16 mouse cellular contexts compared by ENCODE assay signal in genomic region chr13:26356341-26356740, GRCm38 (mm10).
A peak's percentile ranks its signal among the peaks of the same experiment; 100 is the strongest.
DNase-seq lines count a peak whose midpoint lies in the region; ATAC-seq and TF ChIP-seq lines count a peak whose summit lies in the region.
"Had no signal": no experiment of that assay in that cellular context is flagged by ENCODE, and none has a peak within 500 bp of the region (broad histone marks: within the 10 kb centered on the region; RNA-seq: fewer than 3 reads in every experiment).

No protein-coding gene starts in this region.

- H3K4me3 ChIP-seq in forebrain, postnatal 0 days (ENCODE audit: low read depth, low read length), result no peak overlapping the region
- no peak overlapping the region for H3K4me3 ChIP-seq in forebrain, embryonic 11.5 days (ENCODE audit: low read depth, low read length)
- H3K4me3 ChIP-seq in limb, embryonic 11.5 days (ENCODE audit: low read depth, low read length), result no peak overlapping the region
- H3K4me3 ChIP-seq in limb, embryonic 10.5 days, result no peak overlapping the region
- H3K4me3 ChIP-seq in heart, embryonic 10.5 days, result no peak overlapping the region
- H3K4me3 ChIP-seq: embryonic facial prominence, embryonic 13.5 days; layer of hippocampus, adult 2 months; neural tube, embryonic 15.5 days had no signal

- peak; percentile 22 for DNase-seq in forebrain, postnatal 0 days
- DNase-seq in forebrain, embryonic 11.5 days (ENCODE audit: low spot score), result no peak
- DNase-seq in limb, embryonic 11.5 days (ENCODE audit: low spot score), result no peak
- no peak for DNase-seq in limb, embryonic 10.5 days (ENCODE audit: low spot score)
- peak; percentile 72 for DNase-seq in heart, embryonic 10.5 days (ENCODE audit: low spot score)
- DNase-seq in skeletal muscle tissue, adult 2 months (ENCODE audit: low read depth, low spot score), result peak; percentile 14
- DNase-seq in spleen, postnatal 4 days (ENCODE audit: low spot score in 2 of 2), result no peak
- DNase-seq: adrenal gland, postnatal 10 days; cerebellum, adult 2 months; left cerebral cortex, postnatal 4 days had no signal

- H3K27me3 ChIP-seq in forebrain, postnatal 0 days (ENCODE audit: insufficient read depth, low read length), result no peaks in the 10 kb centered on the region
- H3K27me3 ChIP-seq in forebrain, embryonic 11.5 days (ENCODE audit: control insufficient read depth, insufficient read depth, low read length), result no peaks in the 10 kb centered on the region
- no peaks in the 10 kb centered on the region for H3K27me3 ChIP-seq in limb, embryonic 11.5 days (ENCODE audit: control insufficient read depth, insufficient read depth, low read length)
- no peaks in the 10 kb centered on the region for H3K27me3 ChIP-seq in limb, embryonic 10.5 days (ENCODE audit: low read depth, poor library complexity, severe bottlenecking)
- no peaks in the 10 kb centered on the region for H3K27me3 ChIP-seq in heart, embryonic 10.5 days (ENCODE audit: insufficient read depth, poor library complexity, severe bottlenecking)
- H3K27me3 ChIP-seq: embryonic facial prominence, embryonic 13.5 days; neural tube, embryonic 15.5 days had no signal

- no peak overlapping the region for H3K27ac ChIP-seq in forebrain, postnatal 0 days (ENCODE audit: low read depth, low read length)
- no peak overlapping the region for H3K27ac ChIP-seq in forebrain, embryonic 11.5 days (ENCODE audit: low read depth, low read length)
- no peak overlapping the region for H3K27ac ChIP-seq in limb, embryonic 11.5 days (replicated peaks; ENCODE audit: low read depth, low read length)
- H3K27ac ChIP-seq in limb, embryonic 10.5 days, result no peak overlapping the region
- H3K27ac ChIP-seq in heart, embryonic 10.5 days, result no peak overlapping the region
- H3K27ac ChIP-seq: embryonic facial prominence, embryonic 13.5 days; layer of hippocampus, adult 2 months; macrophage; neural tube, embryonic 15.5 days had no signal

- H3K9ac ChIP-seq in forebrain, postnatal 0 days, result no peak overlapping the region
- H3K9ac ChIP-seq in forebrain, embryonic 11.5 days (ENCODE audit: low read length), result no peak overlapping the region
- no peak overlapping the region for H3K9ac ChIP-seq in limb, embryonic 11.5 days (ENCODE audit: low read length)
- H3K9ac ChIP-seq: embryonic facial prominence, embryonic 13.5 days; neural tube, embryonic 15.5 days had no signal

- 64% methylated on average over 3 of the region's 3 CpGs for WGBS in forebrain, postnatal 0 days
- WGBS in forebrain, embryonic 11.5 days, result 75% methylated on average over 3 of the region's 3 CpGs
- WGBS in limb, embryonic 11.5 days, result 58% methylated on average over 3 of the region's 3 CpGs
- WGBS in limb, embryonic 10.5 days, result 69% methylated on average over 3 of the region's 3 CpGs
- whole genome bisulfite sequencing in heart, embryonic 10.5 days, result 39% methylated on average over 3 of the region's 3 CpGs

- H3K9me3 ChIP-seq in forebrain, postnatal 0 days (ENCODE audit: low read length), result no peaks in the 10 kb centered on the region
- no peaks in the 10 kb centered on the region for H3K9me3 ChIP-seq in forebrain, embryonic 11.5 days (ENCODE audit: control insufficient read depth, low read length)
- no peaks in the 10 kb centered on the region for H3K9me3 ChIP-seq in limb, embryonic 11.5 days (ENCODE audit: control insufficient read depth, low read length)
- H3K9me3 ChIP-seq in limb, embryonic 10.5 days (replicated peaks), result no peaks in the 10 kb centered on the region
- H3K9me3 ChIP-seq in heart, embryonic 10.5 days, result no peaks in the 10 kb centered on the region

- H3K36me3 ChIP-seq in forebrain, postnatal 0 days (ENCODE audit: insufficient read depth), result no peaks in the 10 kb centered on the region
- H3K36me3 ChIP-seq in forebrain, embryonic 11.5 days (ENCODE audit: control insufficient read depth, insufficient read depth, low read length), result no peaks in the 10 kb centered on the region
- H3K36me3 ChIP-seq in limb, embryonic 11.5 days (ENCODE audit: control insufficient read depth, insufficient read depth, low read length), result no peaks in the 10 kb centered on the region
- H3K36me3 ChIP-seq in limb, embryonic 10.5 days, result no peaks in the 10 kb centered on the region
- no peaks in the 10 kb centered on the region for H3K36me3 ChIP-seq in heart, embryonic 10.5 days
- H3K36me3 ChIP-seq: embryonic facial prominence, embryonic 13.5 days; neural tube, embryonic 15.5 days had no signal

- H3K4me1 ChIP-seq in forebrain, postnatal 0 days (ENCODE audit: insufficient read depth), result no peaks in the 10 kb centered on the region
- no peaks in the 10 kb centered on the region for H3K4me1 ChIP-seq in forebrain, embryonic 11.5 days (replicated peaks; ENCODE audit: control insufficient read depth, insufficient read depth, low read length)
- H3K4me1 ChIP-seq in limb, embryonic 11.5 days (ENCODE audit: control insufficient read depth, insufficient read depth, low read length), result no peaks in the 10 kb centered on the region
- H3K4me1 ChIP-seq in limb, embryonic 10.5 days, result no peaks in the 10 kb centered on the region
- no peaks in the 10 kb centered on the region for H3K4me1 ChIP-seq in heart, embryonic 10.5 days
- H3K4me1 ChIP-seq: embryonic facial prominence, embryonic 13.5 days; neural tube, embryonic 15.5 days had no signal

- TF ChIP-seq CTCF in forebrain, postnatal 0 days (IDR thresholded peaks at IDR 0.05; ENCODE audit: low read depth), result no peak

- ATAC-seq in forebrain, postnatal 0 days, result no peak
- ATAC-seq in forebrain, embryonic 11.5 days (replicated peaks; ENCODE audit: low FRiP score), result no peak
- 0 out of 2 replicates have a peak, but pooled peaks have one; percentile 51 for ATAC-seq in limb, embryonic 11.5 days (ENCODE audit: insufficient number of reproducible peaks, low FRiP score, low TSS enrichment, low read depth)
- no peak for ATAC-seq in megakaryocyte-erythroid progenitor cell, adult 5-6 weeks (replicated peaks; ENCODE audit: low FRiP score, low TSS enrichment, poor library complexity, severe bottlenecking)
- ATAC-seq: forebrain, embryonic 16.5 days had no signal

- no peak overlapping the region for H3K4me2 ChIP-seq in forebrain, postnatal 0 days (ENCODE audit: low read depth)
- no peak overlapping the region for H3K4me2 ChIP-seq in forebrain, embryonic 11.5 days (ENCODE audit: low read depth, low read length, severe bottlenecking)
- H3K4me2 ChIP-seq in limb, embryonic 11.5 days (ENCODE audit: low read depth, severe bottlenecking), result no peak overlapping the region
- H3K4me2 ChIP-seq: embryonic facial prominence, embryonic 13.5 days; neural tube, embryonic 15.5 days had no signal

Comparison
In these comparisons a context has a peak if more than half of its experiments do, and no peak if none do; other contexts are left out.
1. DNase-seq: peak in forebrain, postnatal 0 days (single experiment), heart, embryonic 10.5 days (single experiment) and skeletal muscle tissue, adult 2 months (single experiment); none in forebrain, embryonic 11.5 days (single experiment), limb, embryonic 11.5 days (single experiment), limb, embryonic 10.5 days (single experiment) and spleen, postnatal 4 days (0 of 2).